Mouse (Mus musculus): ENCODE data around the gene Tob1. TPM values are rescaled to one million over a fixed set of nuclear protein-coding genes. Genes with fewer than 3 reads are reported as not detected.

Tob1 gene
- total RNA-seq (2022), result 100 to 1,000 TPM; 196 to 240 (median 221) TPM

DNA sequence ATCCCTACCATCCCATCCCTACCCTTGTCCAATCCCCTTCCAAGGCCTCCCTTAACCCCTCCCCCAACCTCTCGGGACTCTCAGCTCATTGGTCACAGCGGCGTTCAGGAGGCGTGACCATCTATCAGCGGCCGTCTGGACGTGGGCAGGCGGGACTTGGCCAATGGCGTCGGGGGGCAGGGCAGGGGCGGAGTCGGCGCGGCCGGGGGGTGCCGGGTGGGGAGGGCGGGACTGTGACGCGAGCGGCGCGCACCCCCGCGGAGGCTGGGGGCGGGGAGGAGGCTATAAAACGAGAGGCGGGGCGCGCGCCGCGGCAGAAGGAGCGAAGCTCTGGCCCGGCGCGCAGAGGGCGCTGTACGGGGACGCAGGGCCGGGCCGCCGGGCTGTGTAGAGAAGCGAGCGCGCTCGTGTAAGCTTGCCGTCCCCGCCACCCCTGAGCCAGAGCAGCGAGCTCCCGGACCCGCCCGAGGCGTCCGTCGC, at the start of gene Tob1:
TSS of gene Tob1 (plus strand) at position 331 of the 480 bp plus-strand sequence.
- DNase-seq (ENCODE audit: low spot score in 2 of 2), result peak; percentile 95 to 96

DNA sequence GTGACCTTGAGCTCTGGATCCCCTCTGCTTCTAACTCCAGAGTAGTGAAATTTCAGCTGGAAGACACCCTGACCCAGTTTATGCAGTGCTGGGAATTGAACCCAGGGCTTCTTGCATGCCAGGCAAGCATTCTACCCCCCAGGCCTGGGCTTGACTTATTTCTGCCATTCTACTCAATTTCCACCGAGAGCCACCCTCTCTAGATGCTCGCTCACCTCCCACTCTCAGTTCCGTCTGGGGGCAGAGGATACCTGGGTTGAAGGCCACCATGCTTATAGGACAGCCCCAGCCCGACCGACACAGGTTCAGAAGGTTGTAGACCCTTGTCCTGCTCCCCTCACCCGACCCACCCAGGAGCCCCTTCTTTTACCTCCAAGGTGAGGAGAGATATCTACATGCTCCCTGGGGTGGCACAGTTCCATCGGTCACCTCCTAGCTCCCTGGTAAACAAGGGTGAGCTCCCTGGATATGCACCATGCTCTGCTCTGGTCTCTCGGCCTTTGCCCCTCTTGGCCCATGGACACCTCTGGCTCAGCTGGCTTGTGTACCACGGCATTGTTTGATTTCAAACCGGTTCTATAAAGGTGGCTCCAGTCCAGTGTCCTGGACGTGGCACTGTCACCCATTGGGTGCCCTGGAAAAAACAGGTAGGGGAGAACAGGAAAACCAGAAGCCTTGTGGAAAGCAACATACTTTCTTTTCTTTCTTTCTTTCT, 49.2 kb upstream of the Tob1 start:
- DNase-seq (ENCODE audit: low spot score in 2 of 2), result no peak

DNA sequence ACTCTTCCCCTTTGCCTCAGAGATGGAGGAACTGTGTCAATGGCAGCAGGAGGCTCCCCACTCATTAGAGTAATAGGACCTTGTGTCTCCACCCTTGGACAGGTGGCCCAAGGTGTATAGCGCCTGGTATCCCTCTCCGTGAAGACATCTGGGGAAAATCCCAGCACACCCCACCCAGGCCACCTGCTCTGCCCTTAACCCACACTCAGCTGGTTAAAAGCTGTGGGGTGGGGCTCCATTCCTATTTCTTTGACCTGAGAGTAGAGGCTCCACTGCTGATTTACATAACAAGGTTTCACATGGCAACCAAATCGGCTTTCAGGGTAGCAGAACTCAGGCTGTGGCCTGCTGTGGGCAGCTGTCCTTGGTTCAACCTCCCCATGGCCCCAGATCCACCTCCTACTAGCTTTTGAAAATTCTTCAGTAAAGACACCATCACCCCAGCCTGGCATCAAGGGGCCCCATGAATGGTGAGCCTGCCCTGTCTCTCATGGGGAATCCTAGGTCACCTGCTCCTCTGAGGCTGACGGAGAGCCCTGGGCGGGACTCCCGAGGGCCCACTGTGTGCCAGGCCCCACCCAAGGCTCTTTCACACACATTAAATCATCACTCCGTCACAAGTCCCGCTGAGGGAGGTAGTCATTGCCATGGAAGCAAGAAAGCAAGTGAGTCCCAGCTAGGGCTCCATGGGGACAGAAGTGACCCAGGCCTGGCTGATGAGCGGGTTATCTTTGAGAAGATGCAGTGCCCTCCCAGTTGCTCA, 48.1 kb upstream of the Tob1 start:
- DNase-seq (ENCODE audit: low spot score in 2 of 2), result no peak

DNA sequence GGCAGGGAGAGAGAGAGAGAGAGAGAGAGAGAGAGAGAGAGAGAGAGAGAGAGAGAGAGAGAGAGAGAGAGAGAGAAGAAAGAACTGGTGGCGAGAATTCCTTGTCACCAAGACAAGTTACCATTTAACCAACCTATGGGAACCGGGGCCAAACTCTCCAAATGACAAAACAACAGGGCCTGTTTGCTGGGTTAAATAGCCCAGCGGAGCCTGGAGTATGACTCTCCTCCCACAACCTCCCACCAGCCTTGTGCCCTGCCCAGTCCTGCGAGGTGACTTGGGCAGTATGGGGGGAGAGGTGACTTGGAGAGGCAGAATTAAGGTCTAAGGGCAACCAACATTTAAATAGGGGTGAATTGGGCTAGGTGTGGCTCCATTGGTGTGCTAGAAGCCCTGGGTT, 45.5 kb upstream of the Tob1 start:
- DNase-seq (ENCODE audit: low spot score in 2 of 2), result no peak

DNA sequence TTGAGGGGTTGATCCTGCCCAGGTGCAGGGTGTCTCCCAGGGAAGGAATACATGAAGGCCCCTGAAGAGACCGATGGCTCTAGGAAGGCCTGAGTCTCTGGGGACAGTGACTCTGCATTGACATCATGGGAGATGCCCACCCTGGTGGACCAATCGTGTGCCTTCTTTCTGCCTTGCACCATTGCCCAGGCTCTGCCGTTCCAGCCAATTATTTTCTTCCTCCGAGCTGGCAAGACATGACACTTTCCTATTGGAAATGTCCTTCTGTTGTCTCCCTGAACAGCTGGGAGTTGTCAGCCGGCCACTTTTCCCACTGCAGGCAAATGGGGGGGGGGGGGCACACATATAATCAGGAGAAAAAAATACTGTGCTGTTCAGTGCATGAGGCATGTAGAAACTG, 43.0 kb upstream of the Tob1 start:
- no peak for DNase-seq (ENCODE audit: low spot score in 2 of 2)

DNA sequence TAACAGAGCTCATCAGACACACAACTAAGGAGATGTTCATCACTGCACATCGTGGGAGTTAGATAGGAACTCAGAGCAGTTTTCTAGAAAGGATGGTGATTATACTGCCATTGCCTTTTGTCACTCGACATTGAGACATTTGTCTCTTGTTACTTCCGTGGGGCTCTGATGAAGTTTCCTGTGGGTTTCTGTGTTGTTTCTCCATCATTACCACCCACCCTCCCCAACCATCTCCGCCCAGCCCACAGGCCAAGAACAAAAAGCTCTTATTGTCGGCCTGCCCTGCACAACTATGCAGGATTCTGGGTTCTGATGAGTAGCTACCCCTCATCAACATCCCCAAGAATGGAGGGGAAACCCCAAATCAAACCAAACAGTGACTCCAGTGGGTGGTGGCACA, 41.7 kb upstream of the Tob1 start:
- no peak for DNase-seq (ENCODE audit: low spot score in 2 of 2)

DNA sequence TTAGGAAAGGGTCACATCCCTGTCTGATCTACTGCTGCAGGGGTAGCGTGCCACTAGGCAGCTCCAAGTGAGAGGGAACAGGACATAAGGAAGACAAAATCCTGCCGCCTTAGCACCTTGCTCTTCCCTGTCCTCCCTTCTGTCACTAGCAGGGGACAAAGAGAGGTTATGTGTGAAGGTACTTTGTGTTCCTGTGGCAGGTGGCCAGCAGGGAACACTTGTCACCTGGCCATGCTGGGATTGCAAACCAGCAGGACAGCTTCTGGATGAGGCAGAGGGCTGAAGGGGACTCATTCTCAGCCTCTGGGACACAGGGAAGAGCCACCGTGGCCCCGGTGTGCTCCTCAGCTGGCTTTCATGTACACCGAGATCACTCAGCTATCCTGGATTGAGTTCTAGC, 39.6 kb upstream of the Tob1 start:
- DNase-seq (ENCODE audit: low spot score in 2 of 2), result no peak

DNA sequence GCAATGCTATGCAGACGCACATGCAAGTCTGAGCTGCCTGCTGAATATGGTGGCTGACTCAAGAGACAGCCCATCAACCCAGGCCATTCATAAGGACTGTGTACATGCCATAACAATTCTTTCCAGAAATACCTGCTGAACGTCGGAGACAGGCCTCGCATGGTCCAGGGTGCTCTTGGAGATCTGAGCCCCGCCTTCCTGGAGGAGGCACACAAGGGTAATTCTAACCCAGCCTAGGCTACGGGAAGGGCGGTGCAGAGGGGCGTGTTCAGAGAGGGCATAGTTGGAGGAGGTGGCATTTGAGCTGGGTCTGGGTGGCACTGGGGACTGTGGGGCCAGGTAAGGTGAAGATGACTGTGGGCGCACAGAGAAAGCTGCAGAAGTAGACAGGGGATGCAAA, 39.1 kb upstream of the Tob1 start:
- DNase-seq (ENCODE audit: low spot score in 2 of 2), result no peak

DNA sequence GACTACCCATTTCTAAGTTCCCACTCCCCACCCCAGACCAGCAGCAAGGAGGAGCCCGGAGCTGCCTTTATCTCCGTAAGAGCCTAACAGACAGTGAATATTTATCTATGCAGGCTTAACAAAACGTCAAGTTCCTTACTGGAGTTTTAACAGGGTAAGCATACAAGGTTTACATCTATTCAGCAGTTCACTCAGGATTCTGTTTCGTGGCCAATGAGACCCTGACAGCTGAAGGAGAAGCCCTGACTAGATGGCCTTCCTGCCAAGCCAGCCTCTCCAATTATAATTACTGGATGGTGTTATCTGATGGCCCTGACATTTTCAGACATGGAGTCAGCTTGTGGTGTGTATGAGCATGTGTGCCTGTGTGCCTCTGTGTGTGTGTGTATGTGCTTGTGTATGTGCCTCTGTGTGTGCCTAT, 37.5 kb upstream of the Tob1 start:
- no peak for DNase-seq (ENCODE audit: low spot score in 2 of 2)

DNA sequence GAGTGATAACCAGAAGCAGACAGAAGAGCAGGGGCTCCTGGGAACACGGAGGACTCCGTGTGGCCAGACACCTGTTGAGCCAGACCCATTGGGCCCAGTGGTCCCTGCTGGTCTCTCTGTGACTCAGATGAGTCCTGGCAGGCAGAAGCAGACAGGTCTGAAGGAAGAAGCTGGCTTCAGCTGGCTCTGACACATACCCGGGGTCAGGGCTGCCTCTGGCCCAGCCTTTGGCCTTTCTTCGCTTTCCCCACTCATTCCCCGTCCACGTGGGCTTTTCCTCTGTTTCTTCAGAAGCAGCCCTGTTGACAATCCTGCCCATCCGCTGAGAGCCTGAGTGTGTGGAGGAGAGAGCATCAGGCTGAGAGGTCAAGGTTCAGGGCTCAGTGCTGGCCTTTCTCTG, 36.0 kb upstream of the Tob1 start:
- DNase-seq (ENCODE audit: low spot score in 2 of 2), result no peak

DNA sequence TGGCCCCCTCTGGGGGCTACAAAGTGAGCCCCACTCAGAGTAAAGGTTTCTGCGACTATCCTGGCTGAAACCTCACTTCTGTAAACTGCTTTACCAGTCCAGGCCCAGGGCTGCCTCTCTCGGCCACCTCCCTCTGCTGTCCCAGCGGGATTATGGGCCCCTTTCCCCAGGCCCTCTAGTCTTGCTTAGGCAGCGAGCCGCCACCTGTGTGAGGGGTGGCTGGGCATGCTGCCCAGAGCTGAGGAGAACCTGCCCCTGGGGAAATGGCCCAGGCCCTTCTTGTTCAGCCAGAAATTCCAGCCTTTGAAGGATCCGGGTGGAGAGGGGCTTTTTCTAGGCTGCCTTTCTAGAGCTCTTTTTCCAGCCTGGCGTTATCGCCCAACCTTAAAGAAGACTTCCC, 35.6 kb upstream of the Tob1 start:
- DNase-seq (ENCODE audit: low spot score in 2 of 2), result no peak

DNA sequence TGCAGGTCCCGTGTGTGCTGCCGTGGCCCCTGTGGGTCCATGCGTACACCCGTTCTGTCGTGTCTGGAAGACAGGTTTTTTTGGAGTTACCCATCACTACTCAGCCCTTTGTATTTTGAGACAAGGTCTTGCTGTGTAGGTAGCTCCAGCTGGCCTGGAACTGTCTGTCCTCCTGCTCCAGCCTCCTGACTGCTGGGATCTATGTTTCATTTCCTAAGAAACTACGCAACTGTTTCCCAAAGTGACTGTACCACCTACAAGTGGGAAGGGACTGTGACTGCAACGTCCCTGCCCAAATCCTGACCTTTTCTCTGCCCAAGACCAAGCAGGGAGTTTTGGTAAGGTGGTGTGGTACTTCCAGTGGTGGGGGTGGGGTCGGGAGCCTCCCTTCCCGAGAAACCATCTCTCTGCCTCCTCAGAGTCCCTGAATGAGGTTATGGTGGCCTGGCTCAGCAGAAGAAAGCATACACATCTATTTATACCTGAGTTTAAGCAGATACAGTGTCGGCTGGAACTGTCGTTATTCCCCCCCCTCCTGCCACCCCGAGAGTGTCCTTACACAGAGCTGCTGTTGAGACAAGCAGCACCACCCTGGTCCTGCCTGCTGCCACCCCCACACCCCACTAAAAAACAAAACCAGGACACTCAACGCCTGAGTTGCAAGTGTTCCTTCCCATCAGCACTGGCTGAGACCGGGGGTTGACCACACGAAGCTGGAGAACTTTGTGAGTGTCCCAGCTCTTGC, 33.2 kb upstream of the Tob1 start:
- DNase-seq (ENCODE audit: low spot score in 2 of 2), result peak; percentile 24 to 34

DNA sequence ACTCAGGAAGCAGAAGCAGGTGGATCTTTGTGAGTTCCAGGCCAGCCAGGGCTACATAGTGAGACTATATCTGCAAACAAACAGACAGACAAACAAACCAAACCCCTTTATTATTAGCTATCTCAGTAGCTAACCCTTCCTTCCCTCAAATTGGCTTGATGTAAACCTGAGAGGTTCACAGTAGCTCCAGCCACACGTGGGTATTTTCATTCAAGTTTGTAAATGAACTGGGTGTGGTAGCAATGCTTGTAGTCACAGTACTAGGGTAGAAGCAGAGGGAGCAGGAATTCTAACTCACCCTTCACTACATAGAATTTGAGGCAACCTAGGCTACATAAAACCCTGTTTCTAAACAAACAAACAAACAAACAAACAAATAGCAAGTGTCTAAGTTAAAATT, 31.5 kb upstream of the Tob1 start:
- DNase-seq (ENCODE audit: low spot score in 2 of 2), result no peak

DNA sequence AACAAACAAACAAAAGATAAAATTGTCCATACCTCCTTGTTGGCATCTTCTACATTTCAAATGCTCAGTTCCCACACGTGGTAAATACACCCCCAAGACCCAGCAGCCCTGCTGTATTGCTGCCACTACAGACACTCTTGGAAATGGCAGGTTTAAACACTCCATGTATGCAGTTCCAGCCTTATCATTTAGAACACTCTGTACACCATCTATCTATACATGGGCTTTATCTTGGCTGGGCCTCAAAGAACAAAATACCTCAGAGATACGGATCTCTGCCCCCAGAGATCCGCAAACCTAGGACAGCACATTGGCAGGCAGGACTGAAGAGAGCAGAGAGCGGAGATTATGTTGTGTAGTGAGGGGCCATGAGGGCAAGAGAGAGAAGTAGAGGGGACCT, 31.1 kb upstream of the Tob1 start:
- no peak for DNase-seq (ENCODE audit: low spot score in 2 of 2)

DNA sequence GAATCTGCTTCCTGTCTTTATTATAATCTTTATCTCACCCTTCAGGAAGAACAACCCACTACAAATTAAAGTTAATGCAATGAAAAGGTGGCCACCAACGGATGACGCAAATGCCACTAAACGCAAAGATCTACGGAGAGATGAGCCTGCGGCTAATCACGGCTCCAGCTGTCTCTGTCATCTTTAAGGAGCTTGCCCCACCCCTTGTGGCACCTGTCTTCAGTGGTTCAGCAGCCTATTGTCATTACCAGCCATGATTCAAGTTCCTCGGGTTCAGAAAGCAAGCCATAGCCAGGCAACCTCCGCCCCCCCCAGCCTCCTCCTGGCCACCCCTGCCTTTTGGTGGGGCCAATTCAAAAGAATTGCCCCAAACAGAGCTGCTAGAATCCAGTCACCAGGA, 29.6 kb upstream of the Tob1 start:
- DNase-seq (ENCODE audit: low spot score in 2 of 2), result no peak

DNA sequence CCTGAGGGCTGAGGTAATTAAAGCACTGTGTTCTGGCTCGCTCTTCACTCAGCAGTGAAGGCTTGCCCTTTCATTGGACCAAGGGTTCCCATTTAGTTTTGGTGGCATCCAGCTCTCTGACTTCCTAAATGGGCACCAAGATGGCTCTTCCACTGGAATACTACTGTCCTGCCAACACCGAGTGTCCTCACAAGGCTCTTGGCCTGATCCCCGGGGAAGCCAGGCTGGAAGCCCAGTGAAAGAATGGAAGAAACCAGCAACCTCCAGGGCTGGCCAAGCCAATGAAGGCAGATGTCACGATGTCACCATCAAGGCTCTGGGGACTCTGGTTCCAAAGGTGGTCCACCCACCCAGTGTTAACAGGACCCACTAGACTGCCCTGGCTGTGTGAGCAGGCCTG, 28.5 kb upstream of the Tob1 start:
- DNase-seq (ENCODE audit: low spot score in 2 of 2), result peak; percentile 48 to 75

DNA sequence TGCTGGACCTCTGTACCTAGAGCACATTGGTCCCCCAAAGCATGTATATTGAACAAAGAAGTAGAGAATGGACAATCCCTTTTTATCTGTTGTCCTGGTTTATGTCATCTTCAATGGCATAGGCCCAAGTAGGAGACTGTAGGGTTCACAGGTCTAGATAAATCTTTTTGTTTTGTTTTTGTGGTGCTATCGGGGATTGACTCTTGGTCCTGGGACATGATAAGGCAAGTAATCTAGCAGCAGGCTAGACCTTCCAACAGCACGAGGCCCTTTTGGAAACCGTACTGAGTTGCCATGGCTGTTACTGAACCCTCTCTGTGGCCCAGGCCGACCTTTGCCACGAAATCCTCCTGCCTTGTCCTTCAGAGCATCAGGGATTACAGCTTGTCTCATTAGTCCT, 28.1 kb upstream of the Tob1 start:
- no peak for DNase-seq (ENCODE audit: low spot score in 2 of 2)

DNA sequence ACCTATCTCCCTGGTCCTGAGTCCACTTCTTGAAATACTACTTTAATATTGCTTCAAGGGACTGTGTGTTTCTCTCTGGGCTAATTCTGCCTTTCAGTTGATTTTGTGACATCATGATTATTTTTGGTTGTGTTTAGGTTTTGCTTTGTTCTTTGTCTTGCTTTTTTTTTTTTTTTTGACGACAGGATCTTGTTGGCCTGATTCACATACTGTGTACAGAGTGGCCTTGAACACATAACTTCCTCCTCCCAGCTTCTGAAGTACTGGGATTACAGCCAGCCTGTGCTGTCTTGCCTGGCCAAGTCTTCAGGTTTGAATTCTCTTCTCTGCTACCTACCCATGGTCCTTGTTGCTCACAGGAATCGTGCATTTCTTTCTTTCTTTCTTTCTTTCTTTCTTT, 27.6 kb upstream of the Tob1 start:
- DNase-seq (ENCODE audit: low spot score in 2 of 2), result no peak

DNA sequence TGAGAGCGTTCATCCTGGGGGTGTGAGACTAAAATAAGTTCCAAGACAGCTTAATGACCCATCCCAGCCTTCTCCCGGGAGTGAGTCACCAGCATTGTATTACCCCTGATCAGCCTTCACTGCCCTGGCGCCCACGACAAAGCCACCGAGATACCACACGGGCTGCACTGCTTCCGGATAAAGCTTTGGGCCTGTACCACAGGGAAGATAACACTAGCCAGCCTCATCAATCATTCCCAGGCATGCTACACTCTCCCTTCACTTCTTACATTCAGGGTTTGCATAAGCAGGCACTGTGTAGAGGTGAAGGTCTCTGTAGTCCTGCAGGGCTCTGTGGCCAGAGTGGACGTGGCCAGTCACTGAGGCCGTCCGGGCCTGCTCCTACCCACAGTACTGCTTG, 21.7 kb upstream of the Tob1 start:
- no peak for DNase-seq (ENCODE audit: low spot score in 2 of 2)

DNA sequence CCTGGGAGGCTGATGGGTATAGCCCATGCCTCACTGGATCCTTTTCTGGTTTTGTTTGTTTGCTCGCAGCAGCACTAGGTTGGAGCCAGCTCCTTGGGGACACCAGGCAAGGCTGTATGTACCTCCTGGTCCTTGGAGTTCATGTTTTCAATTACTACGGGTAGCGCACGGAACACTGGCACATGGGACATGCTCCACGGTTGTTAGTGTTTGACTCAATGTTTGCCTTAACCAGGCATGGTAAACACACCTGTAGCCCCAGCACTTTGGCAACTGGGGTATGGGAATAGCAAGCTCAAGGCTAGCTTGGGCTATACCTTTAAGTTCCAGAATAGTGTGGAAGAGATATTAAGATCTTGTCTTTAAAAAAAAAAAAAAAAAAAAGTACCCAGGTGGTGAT, 20.6 kb upstream of the Tob1 start:
- no peak for DNase-seq (ENCODE audit: low spot score in 2 of 2)

DNA sequence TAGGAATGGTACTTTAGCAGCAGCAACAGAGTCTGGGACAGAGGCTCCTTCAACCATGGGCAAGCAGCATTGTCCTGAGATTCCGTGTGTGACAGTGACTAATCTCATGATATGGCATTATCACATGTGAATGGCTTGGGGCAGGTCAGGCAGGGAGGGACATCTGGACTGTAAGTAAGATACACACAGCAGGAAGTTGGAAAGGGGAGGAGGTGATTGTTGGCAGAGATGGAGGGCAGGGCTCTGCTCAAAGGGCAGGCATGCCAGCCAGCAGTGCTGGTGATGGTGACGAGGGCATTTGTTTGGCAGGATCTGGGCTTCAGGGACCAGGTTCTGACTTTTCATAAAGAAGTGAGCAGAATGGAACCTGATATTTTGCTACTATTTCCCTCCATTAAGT, 18.1 kb upstream of the Tob1 start:
- no peak for DNase-seq (ENCODE audit: low spot score in 2 of 2)

DNA sequence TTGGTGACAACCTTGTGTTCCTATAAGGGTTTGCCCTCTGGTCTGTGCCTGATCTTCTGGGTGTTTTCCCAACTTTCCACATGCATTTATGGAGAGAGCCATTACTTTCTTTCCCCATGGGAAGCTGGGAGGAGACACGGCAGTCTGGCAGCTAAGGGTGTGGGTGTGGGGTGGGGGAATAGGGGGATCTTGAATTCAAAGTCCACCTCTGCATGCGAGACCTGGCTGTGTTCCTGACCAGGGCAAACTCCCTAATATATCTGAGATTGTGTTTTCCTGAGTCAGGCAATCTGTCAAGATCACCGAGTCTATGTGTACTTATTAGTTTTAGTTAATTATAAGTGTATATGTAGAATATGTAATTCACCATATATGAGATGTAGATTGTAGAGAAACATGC, 14.9 kb upstream of the Tob1 start:
- no peak for DNase-seq (ENCODE audit: low spot score in 2 of 2)
